Mouse (Mus musculus) liver, adult 2 months (tissue): ENCODE measurements around the gene Ttll8. TPM values are rescaled to one million over a fixed set of nuclear protein-coding genes. Genes with fewer than 3 reads are reported as not detected.

Source experiments
- DNase-seq: peaks from one replicate; pipeline ENCODE4 v3.0.0-alpha.2; 2011; ENCODE audit warnings: low read depth, low spot score; ENCODE audit errors: extremely low read depth
- H3K27ac ChIP-seq: fragments of 200-500 bp; replicated peaks from 2 replicates; pipeline ENCODE4 v1.5.1; 2012; ENCODE audit warnings: low read depth, mild to moderate bottlenecking, control low read depth, inconsistent platforms, low read length; ENCODE audit not compliant: insufficient read depth
- H3K27me3 ChIP-seq: fragments of 200-500 bp; 2 replicates; pipeline ENCODE4 v1.6.1; 2012; ENCODE audit warnings: mild to moderate bottlenecking, moderate library complexity, low read length, inconsistent platforms; ENCODE audit not compliant: control insufficient read depth, insufficient read depth
- H3K36me3 ChIP-seq: fragments of 200-500 bp; 2 replicates; pipeline ENCODE4 v1.6.1; 2012; ENCODE audit warnings: low read length, inconsistent platforms; ENCODE audit not compliant: control insufficient read depth, insufficient read depth
- H3K4me1 ChIP-seq: fragments of 200-500 bp; 2 replicates; pipeline ENCODE4 v1.6.1; 2011; ENCODE audit warnings: low read length; ENCODE audit not compliant: control insufficient read depth, insufficient read depth
- H3K4me3 ChIP-seq: fragments of 200-500 bp; 2 replicates; pipeline ENCODE4 v1.5.1; 2011; ENCODE audit warnings: low read depth, mild to moderate bottlenecking, control low read depth, low read length, moderate library complexity; ENCODE audit not compliant: insufficient read depth
- H3K79me2 ChIP-seq: fragments of 200-500 bp; 2 replicates; pipeline ENCODE4 v1.6.1; 2012; ENCODE audit warnings: inconsistent platforms, mild to moderate bottlenecking, low read length, moderate library complexity; ENCODE audit not compliant: control insufficient read depth, insufficient read depth
- H3K9ac ChIP-seq: fragments of 200-500 bp; 2 replicates; pipeline ENCODE4 v1.6.1; 2012; ENCODE audit warnings: low read depth, mild to moderate bottlenecking, control low read depth, inconsistent platforms, low read length
- CTCF ChIP-seq: fragments of 200-500 bp; IDR thresholded peaks from 2 replicates; pipeline ENCODE4 v1.5.1; 2011; ENCODE audit warnings: low read depth, low read length, control low read depth
- POLR2A ChIP-seq: fragments of 200-500 bp; IDR thresholded peaks from 2 replicates; pipeline ENCODE4 v1.6.1; 2011; ENCODE audit warnings: low read length, control low read depth; ENCODE audit not compliant: insufficient read depth; ENCODE audit errors: extremely low read depth
- WGBS: fragments of 180-500 bp; shearing (Covaris S2); methylation state at CpG from one replicate; pipeline ENCODE4 v1.1.7; 2018; 5-methylcytosine and 5-hydroxymethylcytosine counted together
- polyA plus RNA-seq: library from polyadenylated mRNA; depleted of rRNA; stranded (reverse); fragments of >200 nt; gene quantifications from 2 replicates; pipeline ENCODE4 v1.2.3, GENCODE M21; 2012; rRNA removed
- total RNA-seq: library from RNA; depleted of rRNA; stranded (reverse); fragments of >200 nt; gene quantifications from 2 replicates; pipeline ENCODE4 v1.2.3, GENCODE M21; 2014; rRNA removed

Ttll8 gene
- 0.20 and 0.28 TPM in 2 replicates for total RNA-seq
- polyA plus RNA-seq = 0.02 and 0.24 TPM in 2 replicates

GRCm38 (mm10) chr15:88954368-88955072 lies at the start of gene Ttll8:
TSS of gene Ttll8 (minus strand) at chr15:88954418.
- no peaks in the 10 kb centered on the region for H3K4me1 ChIP-seq
- H3K27me3 ChIP-seq = peaks cover 9% of the 10 kb centered on the region
- H3K27ac ChIP-seq = no peak within 1 kb of the TSS
- WGBS = 7% methylated on average over 53 of the region's 53 CpGs
- no peaks in the 10 kb centered on the region for H3K36me3 ChIP-seq
- H3K9ac ChIP-seq = no peak within 1 kb of the TSS
- H3K4me3 ChIP-seq = peak within 1 kb of the TSS; percentile 37; the same call in 1 of the 2 replicates
- no peak for DNase-seq
- no peaks in the 10 kb centered on the region for H3K79me2 ChIP-seq
- TF ChIP-seq POLR2A (no peak), CTCF (no peak)

GRCm38 (mm10) chr15:89001245-89001644 lies 47.0 kb upstream of the Ttll8 start:
- no peak for TF ChIP-seq POLR2A
- no peak for TF ChIP-seq CTCF
- H3K79me2 ChIP-seq = no peaks in the 10 kb centered on the region
- no peaks in the 10 kb centered on the region for H3K27me3 ChIP-seq
- WGBS = 86% methylated on average over 3 of the region's 3 CpGs
- no peak overlapping the region for H3K27ac ChIP-seq
- H3K36me3 ChIP-seq = no peaks in the 10 kb centered on the region
- no peak overlapping the region for H3K4me3 ChIP-seq
- no peak overlapping the region for H3K9ac ChIP-seq
- DNase-seq = no peak
- H3K4me1 ChIP-seq = no peaks in the 10 kb centered on the region

GRCm38 (mm10) chr15:89000367-89000766 lies 46.1 kb upstream of the Ttll8 start:
- no peak for DNase-seq
- TF ChIP-seq CTCF (no peak), POLR2A (no peak)
- Histone ChIP-seq H3K36me3 (no peaks in the 10 kb centered on the region), H3K9ac (no peak overlapping the region), H3K4me3 (no peak overlapping the region), H3K79me2 (no peaks in the 10 kb centered on the region), H3K27ac (no peak overlapping the region), H3K27me3 (no peaks in the 10 kb centered on the region), H3K4me1 (no peaks in the 10 kb centered on the region)
- WGBS = 50% methylated on average over 2 of the region's 2 CpGs

GRCm38 (mm10) chr15:88999124-88999523 lies 44.9 kb upstream of the Ttll8 start:
- Histone ChIP-seq H3K4me3 (no peak overlapping the region), H3K27ac (no peak overlapping the region), H3K79me2 (no peaks in the 10 kb centered on the region), H3K27me3 (no peaks in the 10 kb centered on the region), H3K9ac (no peak overlapping the region), H3K4me1 (no peaks in the 10 kb centered on the region), H3K36me3 (no peaks in the 10 kb centered on the region)
- DNase-seq = peak; percentile 5
- TF ChIP-seq POLR2A (no peak), CTCF (peak; percentile 67)
- 71% methylated on average over 2 of the region's 2 CpGs for WGBS

- Histone ChIP-seq H3K79me2 (no peaks in the 10 kb centered on the region), H3K36me3 (no peaks in the 10 kb centered on the region), H3K9ac (no peak overlapping the region), H3K27me3 (no peaks in the 10 kb centered on the region), H3K4me3 (no peak overlapping the region), H3K4me1 (no peaks in the 10 kb centered on the region), H3K27ac (no peak overlapping the region)
- no peak for DNase-seq
- 80% methylated on average over 8 of the region's 8 CpGs for WGBS
- TF ChIP-seq POLR2A = no peak
- no peak for TF ChIP-seq CTCF
Observed at GRCm38 (mm10) chr15:88998636-88999035, 44.4 kb upstream of the Ttll8 start.

DNA sequence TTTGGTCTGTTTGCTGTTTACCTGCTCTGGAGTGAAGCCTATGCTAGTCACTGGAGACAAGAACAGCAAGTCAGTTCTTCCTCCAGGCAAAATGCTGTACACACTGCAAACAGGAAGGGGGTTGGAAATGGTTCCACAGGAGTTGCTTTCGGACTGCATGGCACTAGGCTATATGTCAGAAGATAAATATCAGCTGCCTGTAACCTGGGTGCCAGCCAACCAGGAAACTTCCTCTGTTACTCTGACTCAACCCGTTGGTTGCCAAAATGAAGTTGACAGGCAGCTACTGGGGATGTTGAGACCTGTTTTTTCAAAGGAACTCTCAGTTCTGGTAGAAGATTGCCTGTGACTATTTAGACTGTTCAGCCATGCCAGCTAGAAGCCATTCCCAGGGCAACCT lies 35.0 kb upstream of the Ttll8 start:
- H3K79me2 ChIP-seq = no peaks in the 10 kb centered on the region
- H3K4me1 ChIP-seq = peaks cover 1% of the 10 kb centered on the region
- H3K27ac ChIP-seq = no peak overlapping the region
- H3K27me3 ChIP-seq = no peaks in the 10 kb centered on the region
- no peaks in the 10 kb centered on the region for H3K36me3 ChIP-seq
- H3K4me3 ChIP-seq = no peak overlapping the region
- no peak overlapping the region for H3K9ac ChIP-seq
- 28% methylated on average over 2 of the region's 2 CpGs for WGBS
- DNase-seq = no peak
- TF ChIP-seq POLR2A (no peak), CTCF (no peak)
